Mouse (Mus musculus): Measurements from ENCODE around the gene Ccdc182.

Gene Ccdc182

GRCm38 (mm10) chr11:88293631-88294393 lies at the start of gene Ccdc182:
TSS of gene Ccdc182 (plus strand) at chr11:88294058.
- DNase-seq (ENCODE audit: low spot score) = no peak

GRCm38 (mm10) chr11:88245581-88246170 lies 48.2 kb upstream of the Ccdc182 start:
- no peak for DNase-seq (ENCODE audit: low spot score)

- no peak for DNase-seq (ENCODE audit: low spot score)
Measured at GRCm38 (mm10) chr11:88248636-88249035, 45.2 kb upstream of the Ccdc182 start.

- no peak for DNase-seq (ENCODE audit: low spot score)
Measured at GRCm38 (mm10) chr11:88250568-88250967, 43.3 kb upstream of the Ccdc182 start.

GRCm38 (mm10) chr11:88251295-88251694 lies 42.6 kb upstream of the Ccdc182 start:
- DNase-seq (ENCODE audit: low spot score) = no peak

- peak; percentile 95 for DNase-seq (ENCODE audit: low spot score)
Measured at GRCm38 (mm10) chr11:88251972-88252766, 41.7 kb upstream of the Ccdc182 start.

- DNase-seq (ENCODE audit: low spot score) = no peak
Measured at GRCm38 (mm10) chr11:88252767-88253513, 40.9 kb upstream of the Ccdc182 start.

GRCm38 (mm10) chr11:88253514-88254167 lies 40.2 kb upstream of the Ccdc182 start:
- no peak for DNase-seq (ENCODE audit: low spot score)

- DNase-seq (ENCODE audit: low spot score) = no peak
Measured at GRCm38 (mm10) chr11:88257700-88258099, 36.2 kb upstream of the Ccdc182 start.

- DNase-seq (ENCODE audit: low spot score) = no peak
Measured at GRCm38 (mm10) chr11:88258212-88258611, 35.6 kb upstream of the Ccdc182 start.

GRCm38 (mm10) chr11:88260463-88260862 lies 33.4 kb upstream of the Ccdc182 start:
- no peak for DNase-seq (ENCODE audit: low spot score)

GRCm38 (mm10) chr11:88264889-88265288 lies 29.0 kb upstream of the Ccdc182 start:
- no peak for DNase-seq (ENCODE audit: low spot score)

- no peak for DNase-seq (ENCODE audit: low spot score)
Measured at GRCm38 (mm10) chr11:88266311-88266710, 27.5 kb upstream of the Ccdc182 start.

GRCm38 (mm10) chr11:88271870-88272269 lies 22.0 kb upstream of the Ccdc182 start:
- no peak for DNase-seq (ENCODE audit: low spot score)

GRCm38 (mm10) chr11:88274111-88274879 lies 19.6 kb upstream of the Ccdc182 start:
- DNase-seq (ENCODE audit: low spot score) = no peak

- no peak for DNase-seq (ENCODE audit: low spot score)
Measured at GRCm38 (mm10) chr11:88274901-88275498, 18.9 kb upstream of the Ccdc182 start.

- no peak for DNase-seq (ENCODE audit: low spot score)
Measured at GRCm38 (mm10) chr11:88275949-88276348, 17.9 kb upstream of the Ccdc182 start.

GRCm38 (mm10) chr11:88276534-88277308 lies 17.1 kb upstream of the Ccdc182 start:
- no peak for DNase-seq (ENCODE audit: low spot score)

GRCm38 (mm10) chr11:88279006-88279405 lies 14.9 kb upstream of the Ccdc182 start:
- DNase-seq (ENCODE audit: low spot score) = no peak

- DNase-seq (ENCODE audit: low spot score) = no peak
Measured at GRCm38 (mm10) chr11:88280426-88280836, 13.4 kb upstream of the Ccdc182 start.
